Mouse (Mus musculus): ENCODE measurements at regions not wholly inside any gene's neighbourhood (a gene's known extent, or its start where the extent isn't known, plus 50 kb on each side); places are given as distances from the start of the nearest gene placed in this dataset.

- DNase-seq (ENCODE audit: low spot score in 2 of 2) = no peak
Observed at GRCm38 (mm10) chr11:64230071-64230470, 150.8 kb upstream of the Cox10 start.

GRCm38 (mm10) chr11:64220888-64221287 is 141.6 kb upstream of the Cox10 start:
- no peak for DNase-seq (ENCODE audit: low spot score in 2 of 2)

GRCm38 (mm10) chr11:64217181-64217580 is 137.9 kb upstream of the Cox10 start:
- DNase-seq (ENCODE audit: low spot score in 2 of 2) = no peak

- DNase-seq (ENCODE audit: low spot score in 2 of 2) = no peak
Observed at GRCm38 (mm10) chr11:64210916-64211315, 131.6 kb upstream of the Cox10 start.

- DNase-seq (ENCODE audit: low spot score in 2 of 2) = no peak
Observed at GRCm38 (mm10) chr11:64208306-64208705, 129.0 kb upstream of the Cox10 start.

GRCm38 (mm10) chr11:64207358-64207864 is 128.1 kb upstream of the Cox10 start:
- no peak for DNase-seq (ENCODE audit: low spot score in 2 of 2)

GRCm38 (mm10) chr11:64206155-64206554 is 126.9 kb upstream of the Cox10 start:
- no peak for DNase-seq (ENCODE audit: low spot score in 2 of 2)

GRCm38 (mm10) chr11:64205069-64205468 is 125.8 kb upstream of the Cox10 start:
- no peak for DNase-seq (ENCODE audit: low spot score in 2 of 2)

GRCm38 (mm10) chr11:64204305-64204704 is 125.0 kb upstream of the Cox10 start:
- no peak for DNase-seq (ENCODE audit: low spot score in 2 of 2)

- no peak for DNase-seq (ENCODE audit: low spot score in 2 of 2)
Observed at GRCm38 (mm10) chr11:64200874-64201273, 121.6 kb upstream of the Cox10 start.

GRCm38 (mm10) chr11:64195272-64195671 is 116.0 kb upstream of the Cox10 start:
- DNase-seq (ENCODE audit: low spot score in 2 of 2) = no peak

- no peak for DNase-seq (ENCODE audit: low spot score in 2 of 2)
Observed at GRCm38 (mm10) chr11:64188701-64189100, 109.4 kb upstream of the Cox10 start.

GRCm38 (mm10) chr11:64187488-64188444 is 108.5 kb upstream of the Cox10 start:
- DNase-seq (ENCODE audit: low spot score in 2 of 2) = no peak

GRCm38 (mm10) chr11:64187007-64187406 is 107.7 kb upstream of the Cox10 start:
- DNase-seq (ENCODE audit: low spot score in 2 of 2) = no peak

- DNase-seq (ENCODE audit: low spot score in 2 of 2) = no peak
Observed at GRCm38 (mm10) chr11:64186590-64186989, 107.3 kb upstream of the Cox10 start.

- DNase-seq (ENCODE audit: low spot score in 2 of 2) = no peak
Observed at GRCm38 (mm10) chr11:64180036-64180435, 100.8 kb upstream of the Cox10 start.

GRCm38 (mm10) chr11:64173421-64174062 is 94.3 kb upstream of the Cox10 start:
- no peak for DNase-seq (ENCODE audit: low spot score in 2 of 2)

GRCm38 (mm10) chr11:64172926-64173325 is 93.7 kb upstream of the Cox10 start:
- DNase-seq (ENCODE audit: low spot score in 2 of 2) = no peak

GRCm38 (mm10) chr11:64168626-64169025 is 89.4 kb upstream of the Cox10 start:
- DNase-seq (ENCODE audit: low spot score in 2 of 2) = peak in 1 of 2 experiments; percentile 20

GRCm38 (mm10) chr11:64164796-64165195 is 85.5 kb upstream of the Cox10 start:
- DNase-seq (ENCODE audit: low spot score in 2 of 2) = no peak

- DNase-seq (ENCODE audit: low spot score in 2 of 2) = no peak
Observed at GRCm38 (mm10) chr11:64158281-64158680, 79.0 kb upstream of the Cox10 start.

GRCm38 (mm10) chr11:64156640-64157039 is 77.4 kb upstream of the Cox10 start:
- no peak for DNase-seq (ENCODE audit: low spot score in 2 of 2)

GRCm38 (mm10) chr11:64139483-64139882 is 60.2 kb upstream of the Cox10 start:
- DNase-seq (ENCODE audit: low spot score in 2 of 2) = no peak

Measured in urinary bladder, postnatal 36 days (tissue).